Mouse (Mus musculus) adipocyte (in vitro differentiated cells): ENCODE results near the gene Epo.
A peak's percentile ranks its signal among the peaks of the same experiment; 100 is the strongest.

Experiments used
- DNase-seq: peaks from one replicate; pipeline ENCODE4 v3.0.0-alpha.2; 2016; ENCODE audit warnings: low spot score

Gene Epo

GRCm38 (mm10) chr5:137533117-137533827, at the start of gene Epo, which contains the start of gene Gnb2:
TSS of gene Epo (minus strand) at chr5:137533242.
TSS of gene Gnb2 (minus strand) at chr5:137533510.
- peak; percentile 99 for DNase-seq

- DNase-seq = no peak
Measured at GRCm38 (mm10) chr5:137582702-137583101, 49.7 kb upstream of the Epo start.

GRCm38 (mm10) chr5:137580246-137580645, 47.2 kb upstream of the Epo start:
- DNase-seq = peak; percentile 40

- no peak for DNase-seq
Measured at GRCm38 (mm10) chr5:137574470-137574901, 41.4 kb upstream of the Epo start.

GRCm38 (mm10) chr5:137570691-137571586, 37.9 kb upstream of the Epo start:
- DNase-seq = no peak

GRCm38 (mm10) chr5:137570181-137570580, 37.1 kb upstream of the Epo start:
- DNase-seq = no peak

- DNase-seq = peak; percentile 42
Measured at GRCm38 (mm10) chr5:137569665-137570064, 36.6 kb upstream of the Epo start, which contains the start of gene Tfr2. TSS of gene Tfr2 (plus strand) at chr5:137569840.

GRCm38 (mm10) chr5:137569031-137569430, 36.0 kb upstream of the Epo start:
- no peak for DNase-seq

- DNase-seq = no peak
Measured at GRCm38 (mm10) chr5:137568223-137568798, 35.3 kb upstream of the Epo start.

- no peak for DNase-seq
Measured at GRCm38 (mm10) chr5:137566416-137566815, 33.4 kb upstream of the Epo start.

- DNase-seq = no peak
Measured at GRCm38 (mm10) chr5:137565744-137566143, 32.7 kb upstream of the Epo start.

- DNase-seq = no peak
Measured at GRCm38 (mm10) chr5:137562965-137563364, 29.9 kb upstream of the Epo start.

GRCm38 (mm10) chr5:137561556-137561955, 28.5 kb upstream of the Epo start:
- DNase-seq = no peak

- no peak for DNase-seq
Measured at GRCm38 (mm10) chr5:137553898-137554297, 20.9 kb upstream of the Epo start.

- no peak for DNase-seq
Measured at GRCm38 (mm10) chr5:137553411-137553837, 20.4 kb upstream of the Epo start, which contains the start of gene Actl6b. TSS of gene Actl6b (plus strand) at chr5:137553517.

- DNase-seq = no peak
Measured at GRCm38 (mm10) chr5:137553000-137553399, 20.0 kb upstream of the Epo start.

- no peak for DNase-seq
Measured at GRCm38 (mm10) chr5:137551119-137551518, 18.1 kb upstream of the Epo start.

- no peak for DNase-seq
Measured at GRCm38 (mm10) chr5:137549840-137550239, 16.8 kb upstream of the Epo start.

GRCm38 (mm10) chr5:137545596-137545995, 12.6 kb upstream of the Epo start:
- DNase-seq = no peak

GRCm38 (mm10) chr5:137544926-137545325, 11.9 kb upstream of the Epo start:
- peak; percentile 36 for DNase-seq

- DNase-seq = peak; percentile 70
Measured at GRCm38 (mm10) chr5:137541768-137542540, 8.9 kb upstream of the Epo start.

- DNase-seq = no peak
Measured at GRCm38 (mm10) chr5:137540991-137541390, 7.9 kb upstream of the Epo start.
